Mouse (Mus musculus) cortical plate, adult 2 months (tissue): Measurements from ENCODE around the gene Numa1. TPM values are rescaled to one million over a fixed set of nuclear protein-coding genes. Genes with fewer than 3 reads are reported as not detected.

Experiments used
- H3K27ac ChIP-seq: fragments of 200-500 bp; 2 replicates; pipeline ENCODE4 v1.5.1; 2012; ENCODE audit warnings: low read length, control low read depth, inconsistent platforms; ENCODE audit not compliant: insufficient read depth
- H3K4me1 ChIP-seq: fragments of 200-500 bp; 2 replicates; pipeline ENCODE4 v1.6.1; 2011; ENCODE audit warnings: low read length; ENCODE audit not compliant: control insufficient read depth, insufficient read depth
- H3K4me3 ChIP-seq: fragments of 200-500 bp; 2 replicates; pipeline ENCODE4 v1.5.1; 2011; ENCODE audit warnings: mild to moderate bottlenecking, low read length, control low read depth; ENCODE audit not compliant: insufficient read depth
- CTCF ChIP-seq: fragments of 200-500 bp; IDR thresholded peaks from 2 replicates; pipeline ENCODE4 v1.5.1; 2011; ENCODE audit warnings: mild to moderate bottlenecking, control low read depth, low read length; ENCODE audit not compliant: insufficient read depth; ENCODE audit errors: extremely low read depth
- POLR2A ChIP-seq: fragments of 200-500 bp; IDR thresholded peaks from 2 replicates; pipeline ENCODE4 v1.6.1; 2011; ENCODE audit warnings: mild to moderate bottlenecking, low read length, control low read depth; ENCODE audit not compliant: insufficient read depth; ENCODE audit errors: extremely low read depth
- polyA plus RNA-seq: library from polyadenylated mRNA; depleted of rRNA; stranded (reverse); fragments of >200 nt; gene quantifications from 2 replicates; pipeline ENCODE4 v1.2.3, GENCODE M21; 2012; rRNA removed

The Numa1 gene
- polyA plus RNA-seq = 51.6 and 54.9 TPM in 2 replicates

DNA sequence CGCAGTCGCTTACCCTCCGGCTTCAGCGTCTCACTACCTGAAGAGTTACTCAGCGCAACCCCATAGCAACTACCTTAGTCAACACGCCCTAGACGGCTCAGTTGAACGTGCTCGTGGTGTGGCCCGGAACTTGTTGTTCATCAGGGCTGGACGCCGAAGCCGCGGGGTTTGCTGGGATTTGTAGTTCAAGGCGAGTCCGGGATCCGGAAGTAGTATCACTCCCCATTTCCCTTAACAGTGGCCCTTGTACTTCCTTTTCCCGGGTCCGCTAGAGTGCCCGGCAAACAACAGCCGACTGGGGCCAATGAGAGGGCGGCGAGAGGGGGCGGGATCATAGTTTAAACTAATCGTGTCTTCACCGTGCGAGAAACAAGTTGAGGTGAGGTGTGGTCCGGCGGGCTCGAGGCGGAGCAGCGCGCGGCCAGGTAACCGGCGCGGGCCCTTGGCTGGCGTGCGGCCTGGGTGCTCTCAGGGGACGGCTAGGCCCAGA lies at the start of gene Numa1, which contains the start of gene Lrrc51:
Gene Numa1 (plus strand): TSS at position 361 of the 490 bp plus-strand sequence.
Gene Lrrc51 (minus strand): TSS at position 145 of the 490 bp plus-strand sequence.
- H3K4me1 ChIP-seq = peaks cover 1% of the 10 kb centered on the region

DNA sequence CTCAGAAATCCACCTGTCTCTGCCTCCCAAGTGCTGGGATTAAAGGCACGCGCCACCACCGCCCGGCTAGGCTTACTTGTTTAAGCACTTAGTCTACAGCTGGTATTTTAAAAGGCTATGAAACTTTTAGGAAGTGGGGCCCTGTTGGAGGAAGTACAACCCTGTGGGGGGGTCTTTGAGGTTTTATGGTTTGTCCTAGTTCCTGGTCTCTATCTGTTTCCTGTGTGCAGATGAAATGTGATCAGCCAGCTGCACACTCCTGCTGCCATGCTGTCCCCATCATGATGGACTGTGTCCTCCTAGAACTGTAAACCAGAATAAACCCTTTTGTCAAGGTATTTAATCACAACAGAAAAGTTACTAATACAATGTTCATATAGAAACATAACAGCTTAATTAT lies 49.8 kb upstream of the Numa1 start:
- Histone ChIP-seq H3K4me3 (no peak overlapping the region), H3K27ac (no peak overlapping the region), H3K4me1 (no peaks in the 10 kb centered on the region)
- no peak for TF ChIP-seq CTCF
- TF ChIP-seq POLR2A = no peak

More for the DNA sequence above, at the start of gene Numa1, which contains the start of gene Lrrc51:
- TF ChIP-seq CTCF (no peak), POLR2A (peak; percentile 83)
- H3K4me3 ChIP-seq = peak within 1 kb of the TSS; percentile 57
- no peak within 1 kb of the TSS for H3K27ac ChIP-seq

DNA sequence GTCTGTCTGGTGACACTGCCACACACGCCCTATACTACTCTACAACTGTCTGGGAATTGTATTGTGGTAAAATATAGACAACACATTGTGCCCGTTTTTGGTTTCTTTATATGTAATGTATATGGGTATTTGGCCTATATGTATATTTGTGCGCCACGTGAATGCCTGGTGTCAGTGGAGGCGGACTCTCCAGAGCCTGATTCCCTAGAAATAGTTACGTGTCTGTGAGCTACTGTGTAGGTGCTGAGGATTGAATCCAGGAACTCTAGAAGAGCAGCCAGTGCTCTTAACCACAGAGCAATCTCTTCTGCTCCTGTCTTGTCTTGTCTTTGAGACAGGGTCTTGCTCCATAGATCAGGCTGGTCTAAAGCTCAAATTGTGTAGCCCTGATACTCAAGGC lies 47.6 kb upstream of the Numa1 start:
- TF ChIP-seq POLR2A = no peak
- TF ChIP-seq CTCF = no peak
- Histone ChIP-seq H3K4me3 (no peak overlapping the region), H3K4me1 (no peaks in the 10 kb centered on the region), H3K27ac (no peak overlapping the region)

DNA sequence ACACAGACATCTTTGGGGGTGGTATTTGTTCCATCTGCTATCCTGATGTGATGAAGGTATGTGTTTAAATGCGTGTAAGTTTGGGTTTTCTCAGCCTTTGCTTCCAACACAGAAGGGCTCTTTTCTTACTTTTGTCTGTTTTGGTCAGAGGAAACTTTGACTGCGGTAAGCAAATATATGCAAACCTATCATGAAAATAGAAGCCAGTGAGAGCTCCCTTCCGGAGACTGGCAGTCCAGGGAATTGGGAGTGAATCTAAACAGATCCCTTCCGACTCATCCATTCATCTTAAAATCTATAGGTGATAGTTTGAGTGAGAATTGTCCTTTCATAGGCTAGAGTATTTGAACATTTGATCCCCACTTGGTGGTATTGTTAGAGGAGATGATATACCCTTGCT lies 45.5 kb upstream of the Numa1 start:
- H3K27ac ChIP-seq = no peak overlapping the region
- TF ChIP-seq POLR2A (no peak), CTCF (no peak)
- no peak overlapping the region for H3K4me3 ChIP-seq
- H3K4me1 ChIP-seq = no peaks in the 10 kb centered on the region

DNA sequence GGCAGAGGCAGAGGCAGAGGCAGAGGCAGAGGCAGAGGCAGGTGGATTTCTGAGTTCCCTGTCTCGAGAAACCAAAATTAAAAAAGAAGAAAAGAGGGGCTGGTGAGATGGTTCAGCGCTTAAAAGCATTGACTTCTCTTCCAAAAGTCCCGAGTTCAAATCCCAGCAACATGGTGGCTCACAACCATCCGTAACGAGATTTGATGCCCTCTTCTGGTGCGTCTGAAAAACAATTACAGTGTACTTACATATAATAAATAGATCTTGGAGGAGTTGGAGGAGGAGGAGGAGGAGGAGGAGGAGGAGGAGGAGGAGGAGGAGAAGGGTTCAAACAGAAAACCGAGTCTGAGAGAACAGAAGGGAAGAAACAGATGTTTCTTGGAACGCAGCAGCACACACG lies 38.2 kb upstream of the Numa1 start:
- peak overlapping the region; percentile 53 for H3K4me3 ChIP-seq
- no peak for TF ChIP-seq POLR2A
- 0 out of 2 replicates have a peak, but pooled peaks have one; percentile 8 for TF ChIP-seq CTCF
- peak overlapping the region; percentile 61 for H3K27ac ChIP-seq
- H3K4me1 ChIP-seq = 0 out of 2 replicates have a peak, but pooled peaks cover 1% of the 10 kb centered on the region

DNA sequence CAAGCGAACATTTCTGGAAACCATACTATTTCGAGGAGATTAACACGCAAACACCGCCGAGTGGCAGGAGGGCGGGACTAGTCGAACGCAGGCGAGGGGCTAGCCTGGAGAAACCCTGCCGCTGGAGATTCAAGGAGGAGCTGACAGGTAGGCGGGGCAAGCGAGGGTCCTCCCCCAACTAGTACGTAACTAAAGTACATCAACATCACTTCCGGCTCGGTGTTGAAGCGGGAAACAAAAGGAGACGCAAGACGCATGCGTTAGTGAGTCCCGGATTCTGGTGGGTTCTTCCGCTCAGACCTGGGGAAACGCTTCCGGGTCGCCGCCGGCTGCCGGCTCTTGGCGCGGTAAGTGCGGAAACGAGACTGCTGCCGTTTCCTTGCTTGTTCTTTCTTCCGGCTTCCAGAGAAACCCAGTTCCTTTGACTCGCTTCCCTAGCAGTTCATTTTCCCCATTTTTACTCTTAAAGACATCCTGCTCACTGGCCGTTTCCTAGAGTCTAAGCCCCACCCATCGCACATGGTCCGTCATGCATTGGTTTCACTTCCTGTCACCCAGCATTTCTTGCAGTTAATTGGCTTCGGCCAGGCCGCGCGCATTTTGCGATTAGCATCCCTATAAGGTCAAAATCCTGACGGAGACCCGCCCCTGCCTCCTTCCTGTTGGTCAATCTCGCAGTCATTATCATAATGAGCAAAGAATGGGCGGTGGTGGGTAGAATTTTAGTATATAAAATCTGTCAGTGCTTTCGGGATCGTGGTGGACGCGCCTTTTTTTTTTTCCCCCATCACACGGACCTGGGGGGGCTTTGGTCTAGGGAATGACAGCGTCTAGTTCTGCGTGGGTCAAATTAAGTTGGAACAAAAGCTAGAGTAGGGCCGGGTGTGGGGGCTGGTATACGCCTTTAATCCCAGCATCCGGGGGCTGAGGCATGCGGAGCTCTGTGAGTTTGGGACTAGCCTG lies 37.5 kb upstream of the Numa1 start:
- Histone ChIP-seq H3K27ac (peak overlapping the region; percentile 61), H3K4me3 (peak overlapping the region; percentile 53), H3K4me1 (0 out of 2 replicates have a peak, but pooled peaks cover 1% of the 10 kb centered on the region)
- no peak for TF ChIP-seq CTCF
- peak; percentile 89; the same call in 1 of the 2 replicates for TF ChIP-seq POLR2A

DNA sequence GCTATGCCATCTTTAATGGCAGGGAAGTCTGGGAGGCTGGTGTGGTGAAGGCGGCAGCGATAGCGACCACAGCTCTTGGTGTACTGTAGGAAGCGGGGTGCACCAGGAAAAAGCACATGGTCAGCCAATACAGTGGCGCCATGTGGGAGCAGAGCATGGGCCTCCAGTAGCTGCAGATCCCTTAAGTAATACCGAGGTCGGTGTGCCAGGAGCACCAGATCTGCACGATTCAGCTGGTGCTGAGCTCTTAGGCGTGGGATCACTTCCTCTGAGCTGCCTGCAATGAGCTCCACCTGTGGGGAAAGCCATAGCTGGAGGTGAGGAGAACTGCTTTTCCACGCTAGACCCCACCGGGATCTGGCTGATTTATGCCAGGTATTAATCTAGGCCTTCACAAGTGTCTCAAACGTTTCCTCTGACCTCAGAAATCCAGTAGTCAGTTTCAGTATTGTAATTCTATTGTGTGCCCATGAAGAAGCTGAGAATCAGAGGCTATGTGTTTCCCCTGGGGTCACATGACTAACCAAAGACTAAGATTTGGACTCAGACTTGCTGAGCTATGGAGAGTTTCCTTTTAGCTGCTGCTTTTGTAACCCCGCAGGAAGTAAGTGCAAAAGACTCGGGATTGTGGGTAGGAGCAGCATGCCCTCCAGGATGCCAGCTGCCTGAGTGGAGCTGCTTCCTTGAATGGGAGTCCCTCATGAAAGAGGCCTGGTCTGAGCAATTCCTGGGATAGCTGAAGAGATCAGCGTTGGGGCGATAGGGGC lies 33.4 kb upstream of the Numa1 start:
- no peak overlapping the region for H3K4me3 ChIP-seq
- TF ChIP-seq POLR2A (no peak), CTCF (no peak)
- 0 out of 2 replicates have a peak overlapping the region, but pooled peaks have one; percentile 12 for H3K27ac ChIP-seq
- H3K4me1 ChIP-seq = 0 out of 2 replicates have a peak, but pooled peaks cover 1% of the 10 kb centered on the region

DNA sequence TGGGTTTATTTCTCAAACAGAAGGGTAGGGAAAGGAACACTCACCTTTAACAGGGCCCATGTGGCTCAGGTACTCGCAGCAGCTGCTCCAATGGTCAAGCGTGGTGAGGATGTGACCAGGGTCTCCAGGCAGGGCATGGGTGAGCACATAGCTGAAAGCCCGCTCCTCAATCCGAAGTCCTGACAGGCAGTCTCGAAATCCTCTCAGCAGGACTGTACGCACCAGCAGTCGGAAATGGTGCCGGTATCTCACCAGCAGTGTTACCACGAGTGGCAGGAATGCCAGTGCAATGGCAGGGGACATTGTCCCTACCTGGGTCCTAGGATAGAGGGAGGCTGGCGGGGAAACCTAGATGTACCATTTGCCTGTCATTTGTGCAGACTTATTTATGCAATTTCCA lies 31.9 kb upstream of the Numa1 start:
- TF ChIP-seq CTCF = no peak
- TF ChIP-seq POLR2A = no peak
- no peak overlapping the region for H3K27ac ChIP-seq
- no peak overlapping the region for H3K4me3 ChIP-seq
- H3K4me1 ChIP-seq = peaks cover 5% of the 10 kb centered on the region

DNA sequence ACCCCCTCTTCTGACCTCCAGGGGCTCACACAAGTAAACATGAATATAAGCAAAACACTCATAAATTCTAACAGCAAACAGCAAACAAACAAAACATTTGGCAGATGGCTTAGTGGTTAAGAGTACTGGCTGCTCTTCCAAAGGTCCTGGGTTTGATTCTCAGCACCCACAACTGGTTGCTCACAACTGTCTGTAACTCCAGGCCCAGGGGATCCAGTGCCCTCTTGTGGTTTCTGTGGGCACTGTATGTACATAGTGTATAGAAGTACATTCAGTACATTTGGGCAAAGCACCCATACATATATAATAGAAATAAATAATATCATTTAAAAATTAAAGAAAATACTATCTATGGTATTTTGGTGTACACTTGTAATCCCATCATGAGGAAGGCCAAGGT lies 31.1 kb upstream of the Numa1 start:
- TF ChIP-seq CTCF (no peak), POLR2A (no peak)
- H3K4me3 ChIP-seq = no peak overlapping the region
- H3K27ac ChIP-seq = no peak overlapping the region
- peaks cover 3% of the 10 kb centered on the region for H3K4me1 ChIP-seq
